Mouse (Mus musculus) right cerebral cortex, postnatal 4 days (tissue): ENCODE data around the gene Ccdc24.

Source experiments
- DNase-seq: peaks from one replicate; pipeline ENCODE4 v3.0.0-alpha.2; 2022

Ccdc24 gene

DNA sequence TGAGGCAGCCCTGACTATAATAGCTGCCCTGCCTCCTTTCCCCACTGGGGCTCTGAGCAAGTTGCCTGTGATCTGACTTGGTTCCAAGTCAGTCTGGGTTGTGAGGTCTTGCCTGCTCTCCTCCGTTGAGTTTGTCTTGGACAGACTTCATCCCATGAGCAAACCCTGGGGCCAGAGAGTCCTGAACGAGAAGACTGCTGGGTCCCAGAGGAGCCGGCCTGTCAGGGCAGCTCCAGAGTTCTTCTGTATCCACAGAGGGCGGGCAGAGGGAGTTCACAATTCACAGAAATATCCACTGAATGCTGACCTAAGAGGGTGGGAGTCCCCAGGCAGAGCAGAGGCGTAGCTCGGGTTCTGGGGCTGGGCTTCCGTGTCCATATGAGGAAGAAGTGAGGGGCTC, 21.5 kb downstream of the Ccdc24 start:
- DNase-seq = no peak

GRCm38 (mm10) chr4:117850176-117850575, 22.2 kb downstream of the Ccdc24 start:
- no peak for DNase-seq

DNA sequence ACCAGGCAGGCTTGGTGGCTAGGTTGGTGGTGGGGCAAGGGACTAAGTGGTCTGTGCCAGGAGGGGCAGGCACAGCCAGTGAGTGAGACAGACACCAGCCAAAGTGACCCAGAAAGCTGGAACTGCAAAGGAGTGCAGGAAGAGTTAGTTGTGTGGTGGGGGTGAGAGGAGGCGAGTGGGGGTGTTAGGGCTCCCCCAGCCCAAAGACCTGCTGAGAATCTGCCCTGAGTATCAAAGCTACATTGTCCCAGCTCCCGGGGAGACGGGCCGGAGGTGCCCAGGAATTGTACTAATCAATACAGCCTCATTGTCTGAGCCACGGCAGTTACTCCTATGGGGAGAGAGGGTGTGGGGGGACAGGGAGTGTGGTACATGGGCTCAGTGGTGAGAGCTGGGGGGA, 22.9 kb downstream of the Ccdc24 start:
- no peak for DNase-seq

- no peak for DNase-seq
These were observed 23.3 kb downstream of the Ccdc24 start for GRCm38 (mm10) chr4:117849063-117849462.

DNA sequence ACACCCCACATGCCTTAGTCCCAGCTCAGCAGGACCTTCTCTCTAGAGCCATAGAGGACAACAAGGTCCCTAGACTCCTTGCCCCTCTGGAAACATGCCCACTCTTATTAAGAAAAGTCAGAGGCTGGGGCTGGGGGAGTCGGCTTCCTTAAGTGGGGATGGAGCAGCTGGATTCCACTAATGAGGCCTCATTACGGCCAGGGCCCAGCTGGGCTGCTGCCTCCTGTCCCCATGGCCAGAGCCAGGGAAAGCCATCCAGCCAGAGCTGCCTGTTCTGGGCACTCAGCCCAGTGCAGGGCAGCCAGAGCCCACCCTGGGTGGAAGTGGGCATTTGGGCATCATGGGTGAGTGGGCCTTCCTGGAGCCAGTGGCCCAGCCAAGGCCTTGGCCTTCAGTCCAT, 25.3 kb downstream of the Ccdc24 start:
- DNase-seq = no peak

- DNase-seq = no peak
These were observed 26.1 kb downstream of the Ccdc24 start for GRCm38 (mm10) chr4:117846261-117846660.

DNA sequence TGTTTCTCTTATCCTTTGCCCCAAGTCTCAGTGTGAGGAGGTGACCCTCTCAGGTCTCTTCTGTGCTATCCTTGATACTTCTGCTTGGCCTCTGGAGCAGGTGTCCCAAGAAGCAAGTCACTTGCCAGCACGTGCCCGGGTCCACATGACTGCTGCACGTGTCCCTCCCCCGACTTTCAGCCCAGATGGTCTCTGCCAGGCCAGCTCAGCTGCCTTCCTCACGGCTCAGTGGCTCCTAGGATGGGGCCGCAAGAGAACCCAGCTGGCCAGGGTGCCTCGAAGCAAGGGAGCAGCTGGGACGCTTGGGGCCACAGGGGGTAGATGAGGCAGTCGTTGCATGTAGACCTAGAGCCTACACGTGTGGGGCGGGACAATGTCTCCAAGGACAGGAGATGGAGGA, 27.0 kb downstream of the Ccdc24 start:
- no peak for DNase-seq

- no peak for DNase-seq
These were observed 27.9 kb downstream of the Ccdc24 start for GRCm38 (mm10) chr4:117844467-117844866.

DNA sequence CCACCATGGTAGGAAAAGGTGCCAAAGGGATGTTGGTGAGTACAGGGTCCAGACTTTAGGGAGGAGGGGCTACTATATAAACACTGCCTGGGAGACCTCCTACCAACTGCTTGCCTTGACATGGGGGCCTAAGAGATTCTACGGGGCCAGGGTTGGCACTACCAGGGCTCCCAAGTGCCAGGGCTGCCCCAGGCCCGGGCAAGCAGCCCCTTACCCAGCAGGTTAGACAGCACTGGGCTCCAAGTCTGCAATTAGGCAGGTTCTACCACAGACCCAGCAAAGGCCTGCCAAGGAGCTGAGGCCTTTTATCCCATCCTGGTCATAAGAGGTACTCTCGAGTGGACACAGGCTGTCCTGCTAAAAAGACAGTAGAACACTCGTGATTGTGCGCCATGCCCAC, 29.3 kb downstream of the Ccdc24 start:
- no peak for DNase-seq

DNA sequence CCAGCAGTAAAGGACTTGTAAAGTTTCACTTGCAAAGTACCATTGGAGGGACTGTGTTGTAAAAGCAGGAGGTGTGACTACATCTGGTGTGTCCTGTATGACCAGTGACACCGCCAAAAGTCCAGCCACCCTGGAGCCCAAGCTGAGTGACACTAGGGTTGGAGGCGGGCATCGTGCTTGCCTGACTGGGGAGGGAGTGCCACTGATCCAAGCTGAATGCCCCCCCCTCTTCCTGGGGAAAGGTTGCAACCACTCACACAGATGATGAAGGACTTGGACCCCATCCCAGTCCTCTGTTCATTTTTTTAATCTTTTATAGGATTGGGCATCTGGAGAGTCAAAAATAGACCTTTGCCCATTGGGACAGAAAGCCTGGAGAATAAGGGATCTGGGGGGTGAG, 30.8 kb downstream of the Ccdc24 start:
- DNase-seq = no peak

DNA sequence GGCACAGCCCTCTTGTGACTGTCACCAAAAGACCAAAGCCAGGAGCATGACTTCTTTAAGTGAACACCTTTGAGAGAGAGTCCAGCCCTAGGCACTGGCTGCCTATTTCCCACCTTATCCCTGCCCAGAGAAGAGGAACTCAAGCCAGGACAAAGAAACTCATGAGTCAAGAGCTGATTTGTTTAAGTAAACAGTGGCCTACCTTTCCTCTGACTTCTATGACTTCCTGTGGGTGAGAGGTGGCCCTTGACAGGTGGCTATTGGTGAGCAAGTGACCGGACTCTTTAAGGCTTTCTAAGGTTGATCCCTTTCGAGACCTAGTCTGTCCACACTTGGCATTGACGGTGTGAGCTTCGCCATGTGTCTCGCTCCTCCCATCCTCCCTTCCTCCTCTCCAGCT, 31.5 kb downstream of the Ccdc24 start:
- DNase-seq = no peak

- DNase-seq = no peak
These were observed 33.0 kb downstream of the Ccdc24 start for GRCm38 (mm10) chr4:117839366-117839765.

GRCm38 (mm10) chr4:117837271-117837670, 35.1 kb downstream of the Ccdc24 start:
- no peak for DNase-seq

DNA sequence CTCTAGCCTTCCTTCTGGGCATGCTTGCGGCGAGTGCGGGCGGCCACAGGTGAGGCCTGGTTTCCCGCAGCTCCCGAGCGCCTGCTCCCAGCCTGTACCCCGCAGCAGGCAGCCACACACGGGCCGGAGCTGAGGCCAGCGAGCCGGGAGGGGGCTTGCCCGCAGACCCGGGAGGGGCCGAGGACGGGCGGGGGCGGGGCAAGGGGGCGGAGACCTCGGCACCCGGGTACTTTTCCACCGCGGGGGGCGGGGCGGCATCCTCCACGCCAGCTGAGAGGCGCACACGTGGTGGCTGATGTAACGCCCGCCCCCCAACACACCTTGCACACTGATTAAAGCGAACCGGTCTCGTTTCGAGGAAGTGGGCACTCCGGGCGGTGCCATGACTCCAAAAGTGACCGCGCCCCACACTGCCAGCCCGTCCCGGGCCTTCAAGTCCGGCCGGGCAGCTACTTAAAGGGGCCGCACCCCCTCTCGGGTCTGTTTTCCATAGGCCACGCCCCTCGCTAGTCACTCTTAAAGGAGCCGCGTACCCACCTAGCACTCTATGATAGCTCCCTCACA, 36.1 kb downstream of the Ccdc24 start:
- DNase-seq = peak; percentile 95

DNA sequence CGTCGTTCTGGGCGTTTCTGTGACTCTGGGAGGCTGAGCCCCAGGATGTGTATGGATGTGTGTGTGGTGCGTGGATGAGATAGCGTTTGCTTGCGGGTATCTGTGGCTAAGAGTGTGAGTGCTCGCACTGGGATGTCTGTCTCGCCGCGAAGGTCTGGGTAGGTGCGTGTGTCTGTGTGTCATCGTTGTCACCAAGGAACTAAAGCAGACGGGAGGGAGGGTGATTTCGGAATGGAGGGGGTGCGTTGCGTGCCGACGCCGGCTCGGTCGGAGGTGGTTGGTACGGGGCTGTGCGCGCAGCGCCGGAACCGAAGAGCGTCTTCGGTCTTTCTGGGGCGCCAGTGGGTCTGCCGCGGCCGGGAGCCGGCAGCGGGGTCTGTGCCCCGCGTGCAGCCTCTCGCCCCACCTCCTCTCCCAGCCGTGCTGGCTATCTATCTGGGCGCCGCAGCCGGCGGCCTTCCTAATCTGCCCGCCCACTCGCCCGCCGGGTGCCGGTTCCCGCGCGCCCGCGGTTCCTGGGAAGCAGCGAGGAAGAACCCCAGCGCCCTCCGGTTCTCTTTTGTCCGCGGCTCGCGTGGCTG, 36.7 kb downstream of the Ccdc24 start:
- peak; percentile 58 for DNase-seq

DNA sequence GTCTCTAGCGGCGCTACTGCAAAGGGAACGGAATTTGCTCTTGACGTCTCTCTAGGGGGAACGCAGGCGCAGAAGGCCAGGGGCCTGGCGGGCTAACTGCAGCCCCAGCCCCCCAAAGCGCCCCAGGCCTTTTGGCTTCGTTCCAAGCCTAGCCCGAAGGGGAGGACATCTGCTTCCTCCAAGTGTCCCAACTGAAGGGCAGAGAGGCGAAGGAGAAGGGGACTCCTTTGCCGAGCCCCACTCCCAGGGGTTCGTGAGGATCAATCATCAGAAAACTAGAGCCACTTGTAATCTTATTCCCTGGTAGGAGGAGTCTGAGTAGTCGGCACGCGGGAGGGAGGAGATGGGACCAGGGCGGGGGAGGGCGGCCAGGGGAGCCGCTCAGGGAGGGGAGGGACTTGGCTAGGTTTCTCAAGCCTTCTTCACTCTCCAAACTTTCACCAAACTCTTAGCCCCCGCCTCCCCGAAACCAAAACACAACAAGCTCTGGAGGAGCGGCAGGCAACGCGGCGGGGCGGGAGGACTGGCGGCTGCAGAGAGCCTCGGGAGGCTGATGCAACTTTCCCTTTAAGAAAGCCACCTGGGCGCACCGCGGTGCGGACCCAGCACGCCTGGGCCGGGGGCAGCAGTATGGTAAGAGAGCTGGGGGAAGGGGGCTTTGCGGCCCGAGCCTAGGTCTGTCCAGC, 37.4 kb downstream of the Ccdc24 start:
- DNase-seq = peak; percentile 66

- no peak for DNase-seq
These were observed 37.9 kb downstream of the Ccdc24 start, which contains the start of gene Slc6a9 for GRCm38 (mm10) chr4:117834457-117834844. Gene Slc6a9, plus strand, starts transcription at chr4:117834506.

GRCm38 (mm10) chr4:117831920-117832691, 40.3 kb downstream of the Ccdc24 start:
- DNase-seq = no peak

GRCm38 (mm10) chr4:117831499-117831898, 40.9 kb downstream of the Ccdc24 start:
- DNase-seq = no peak

DNA sequence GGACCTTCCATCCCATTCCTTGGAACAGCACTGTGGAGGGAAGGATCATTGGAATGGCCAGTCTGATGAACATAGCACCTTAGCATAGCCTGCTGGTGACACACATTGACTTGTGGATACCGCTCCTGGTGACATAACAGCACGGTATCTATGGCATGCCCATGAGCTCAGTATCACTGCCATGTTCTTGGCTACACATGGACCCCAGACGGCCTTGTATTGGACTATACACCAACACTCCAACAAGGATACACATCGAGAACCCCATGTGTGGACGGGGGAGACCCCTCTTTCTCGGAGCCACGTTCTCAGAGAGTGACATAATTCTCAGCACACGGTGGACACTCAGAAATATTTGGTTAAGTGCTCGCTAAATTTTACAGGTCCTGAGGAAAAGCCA, 41.6 kb downstream of the Ccdc24 start:
- DNase-seq = no peak

DNA sequence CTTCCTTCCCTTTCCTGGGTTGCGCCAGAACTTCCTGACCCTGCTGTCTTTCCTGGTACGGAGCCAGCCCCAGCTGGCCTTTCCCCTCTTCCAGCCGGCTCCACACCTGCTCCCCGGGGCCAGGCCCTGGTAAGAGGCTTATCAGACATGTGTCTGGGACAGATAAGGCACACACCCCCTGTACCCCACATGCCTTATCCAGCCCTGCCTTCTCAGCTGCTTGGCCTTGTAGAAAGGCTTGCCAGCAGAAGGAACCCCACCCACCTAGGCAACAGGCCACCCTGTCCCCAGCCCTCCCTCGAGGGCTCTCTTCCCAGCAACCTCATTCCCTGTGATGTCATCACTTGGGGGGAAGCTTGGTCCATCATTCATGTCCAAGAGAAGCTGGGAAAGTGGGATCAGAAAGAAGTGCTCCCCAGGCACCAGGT, 42.2 kb downstream of the Ccdc24 start:
- no peak for DNase-seq

DNA sequence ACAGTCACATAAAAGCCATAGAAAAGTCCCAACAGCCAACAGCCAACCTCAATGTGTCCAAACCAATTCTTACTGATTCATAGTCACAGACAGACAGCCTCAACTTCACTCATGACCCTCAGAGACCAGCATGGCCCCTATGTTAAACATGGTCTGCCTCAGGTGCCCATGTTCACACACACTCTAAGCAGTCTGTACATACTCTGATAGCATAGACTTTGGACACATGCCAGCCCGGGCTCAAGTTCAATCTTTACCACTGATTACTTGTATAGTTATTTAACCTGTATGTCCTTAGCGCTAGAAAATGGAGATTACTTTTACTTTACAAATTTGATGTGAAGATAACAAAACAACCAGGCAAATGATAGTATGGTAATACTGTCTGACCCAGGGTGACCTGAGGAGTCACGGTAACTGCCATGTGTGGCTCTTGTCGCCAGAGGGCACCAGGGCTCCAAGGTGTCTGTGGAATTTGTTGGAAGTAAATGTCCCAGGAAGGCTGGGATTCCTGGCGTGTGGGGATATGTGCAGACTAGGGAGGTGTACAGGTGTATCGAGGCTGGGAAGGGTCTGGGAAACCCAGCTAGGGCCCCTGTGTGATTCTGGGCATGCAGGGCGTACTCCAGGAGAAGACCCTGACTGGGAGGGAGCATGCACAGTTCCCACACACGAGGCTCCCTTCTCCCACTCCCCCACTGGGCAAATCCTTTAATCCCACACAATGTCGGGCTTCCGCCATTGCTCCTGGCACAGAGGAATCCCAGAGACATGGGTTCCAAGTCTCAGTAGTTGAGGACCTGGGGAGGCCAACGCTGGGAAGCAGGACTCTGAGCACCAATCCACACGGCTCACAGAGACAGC, 42.9 kb downstream of the Ccdc24 start:
- DNase-seq = peak; percentile 55
